Mouse (Mus musculus) lung, embryonic 15.5 days (tissue): Measurements from ENCODE around the gene Rnd1. TPM values are rescaled to one million over a fixed set of nuclear protein-coding genes. Genes with fewer than 3 reads are reported as not detected.

Experiments used
- ATAC-seq: fragments of 200-750 bp; cut with Nextera tagmentation; 2 replicates; pipeline ENCODE4 v1.8.0; 2017; ENCODE audit warnings: moderate number of reproducible peaks, borderline replicate concordance; ENCODE audit not compliant: low FRiP score, low TSS enrichment; ENCODE audit errors: extremely low read depth
- H3K27ac ChIP-seq: fragments of 300-500 bp; sonication (generic); 2 replicates; pipeline ENCODE4 v1.5.1; 2015; ENCODE audit warnings: moderate library complexity, mild to moderate bottlenecking, inconsistent platforms
- H3K27me3 ChIP-seq: fragments of 300-500 bp; sonication (generic); 2 replicates; pipeline ENCODE4 v1.6.1; 2015; ENCODE audit warnings: inconsistent platforms
- H3K36me3 ChIP-seq: fragments of 300-500 bp; sonication (generic); 2 replicates; pipeline ENCODE4 v1.6.1; 2015; ENCODE audit warnings: inconsistent platforms
- H3K4me1 ChIP-seq: fragments of 300-500 bp; sonication (generic); 2 replicates; pipeline ENCODE4 v1.6.1; 2015; ENCODE audit warnings: inconsistent platforms
- H3K4me2 ChIP-seq: fragments of 300-500 bp; sonication (generic); 2 replicates; pipeline ENCODE4 v1.6.1; 2015; ENCODE audit warnings: inconsistent platforms, mild to moderate bottlenecking, moderate library complexity
- H3K4me3 ChIP-seq: fragments of 300-500 bp; sonication (generic); 2 replicates; pipeline ENCODE4 v1.5.1; 2015; ENCODE audit warnings: mild to moderate bottlenecking, inconsistent platforms
- H3K9ac ChIP-seq: fragments of 300-500 bp; sonication (generic); 2 replicates; pipeline ENCODE4 v1.6.1; 2015; ENCODE audit warnings: inconsistent platforms
- H3K9me3 ChIP-seq: fragments of 300-500 bp; sonication (generic); 2 replicates; pipeline ENCODE4 v1.6.1; 2016; ENCODE audit warnings: inconsistent platforms
- WGBS: fragments of 180-500 bp; shearing (Covaris S2); methylation state at CpG from one replicate; pipeline ENCODE4 v1.1.7; 2015; 5-methylcytosine and 5-hydroxymethylcytosine counted together
- polyA plus RNA-seq: library from polyadenylated mRNA; unstranded; fragments of >200 nt; fragmentation: Nextera tagmentation; extraction: Ambion mirVana; gene quantifications from 2 replicates; pipeline ENCODE4 v1.2.1, GENCODE M21; 2015

Rnd1 gene
- polyA plus RNA-seq, 1 experiment from 2014 or later: 0.92 TPM

DNA sequence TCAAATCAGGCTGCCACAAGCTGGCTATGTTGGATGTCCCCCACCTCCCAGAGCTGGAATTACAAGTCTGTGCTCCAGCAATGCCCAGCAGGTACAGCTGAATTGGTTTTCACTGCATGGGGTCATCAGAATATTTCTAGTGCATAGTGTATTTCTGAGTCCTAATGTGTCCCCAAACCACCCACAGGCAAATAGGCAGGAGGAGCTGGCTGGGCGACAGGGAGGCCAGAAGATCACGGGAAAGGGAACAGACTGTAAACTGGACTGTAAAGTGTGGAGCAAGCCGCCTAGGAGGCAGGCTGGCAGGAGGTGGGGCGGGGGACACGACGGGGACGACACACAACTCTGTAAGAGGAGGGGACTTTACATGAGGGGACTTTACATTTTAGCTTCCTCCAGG is 55.1 kb downstream of the Rnd1 start:
- Histone ChIP-seq H3K4me3 (no peak overlapping the region), H3K4me2 (no peak overlapping the region), H3K9me3 (no peaks in the 10 kb centered on the region), H3K27me3 (peaks cover 5% of the 10 kb centered on the region), H3K27ac (no peak overlapping the region), H3K4me1 (no peaks in the 10 kb centered on the region), H3K36me3 (no peaks in the 10 kb centered on the region), H3K9ac (no peak overlapping the region)
- ATAC-seq: no peak
- WGBS: 8% methylated on average over 7 of the region's 7 CpGs

DNA sequence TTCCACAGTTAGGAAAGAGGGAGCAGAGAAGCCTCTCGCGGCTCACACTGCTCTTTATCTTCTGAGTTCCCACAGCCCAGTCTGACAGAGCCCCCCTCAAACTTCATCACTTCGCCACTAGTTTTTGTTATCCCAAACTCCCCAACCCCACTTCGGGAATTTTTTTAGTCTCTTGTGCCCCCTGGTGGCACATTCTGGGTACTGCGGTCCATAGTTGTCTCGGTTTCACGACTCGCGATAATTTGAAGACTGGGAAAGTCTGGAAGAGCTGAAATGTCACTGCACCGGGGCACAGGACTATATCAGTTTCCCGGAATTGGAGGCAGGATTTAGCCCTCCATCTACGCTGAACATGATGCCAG is 60.1 kb downstream of the Rnd1 start:
- Histone ChIP-seq H3K9ac (no peak overlapping the region), H3K27me3 (peaks cover 5% of the 10 kb centered on the region), H3K9me3 (no peaks in the 10 kb centered on the region), H3K4me3 (no peak overlapping the region), H3K4me2 (peak overlapping the region; percentile 31), H3K4me1 (peaks cover 16% of the 10 kb centered on the region), H3K36me3 (no peaks in the 10 kb centered on the region), H3K27ac (no peak overlapping the region)
- WGBS: 0% methylated on average over 12 of the region's 12 CpGs
- ATAC-seq: 0 out of 2 replicates have a peak, but pooled peaks have one; percentile 60

DNA sequence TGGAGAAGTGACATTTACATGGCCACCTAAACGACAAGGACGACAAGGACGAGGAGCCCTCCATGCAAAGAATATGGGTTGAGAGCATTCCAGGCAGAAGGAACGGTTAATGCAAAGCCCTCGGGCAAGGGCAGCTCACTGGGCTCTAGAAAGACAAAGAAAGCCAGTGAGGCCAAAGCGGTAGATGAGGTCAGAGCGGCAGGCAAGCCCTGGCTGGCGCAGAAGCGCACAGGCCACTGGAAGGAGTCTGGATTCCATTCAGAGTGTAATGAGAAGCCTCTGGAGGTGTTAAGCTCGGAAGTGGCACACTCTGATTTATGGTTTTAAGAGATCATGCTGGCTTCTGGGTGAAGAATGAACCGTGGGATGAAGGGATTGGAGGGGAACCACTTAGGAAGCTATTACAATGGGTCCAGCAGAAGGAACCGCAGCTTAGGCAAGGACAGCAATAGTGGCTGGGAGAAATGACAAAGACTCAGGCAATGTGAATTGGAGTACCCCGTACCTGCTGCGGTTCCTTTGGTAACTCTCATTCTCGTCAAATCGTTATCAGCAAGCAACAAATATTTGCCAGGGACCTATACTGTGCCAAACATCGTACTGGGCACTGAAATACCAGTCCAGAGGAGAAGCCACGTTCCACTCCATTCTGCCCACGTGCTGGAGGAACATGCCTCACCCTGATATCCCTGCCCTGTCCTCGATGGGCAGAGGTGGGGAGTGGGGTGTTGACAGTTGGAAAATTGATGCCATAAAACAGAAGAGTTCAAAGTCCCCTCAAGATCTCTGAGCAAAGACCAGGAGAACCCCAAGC is 60.7 kb downstream of the Rnd1 start:
- H3K4me1 ChIP-seq: peaks cover 16% of the 10 kb centered on the region
- no peak overlapping the region for H3K27ac ChIP-seq
- H3K36me3 ChIP-seq: no peaks in the 10 kb centered on the region
- peak overlapping the region; percentile 31 for H3K4me2 ChIP-seq
- H3K9me3 ChIP-seq: no peaks in the 10 kb centered on the region
- no peak overlapping the region for H3K4me3 ChIP-seq
- peaks cover 4% of the 10 kb centered on the region; the same call in 1 of the 2 replicates for H3K27me3 ChIP-seq
- ATAC-seq: 0 out of 2 replicates have a peak, but pooled peaks have one; percentile 2
- WGBS: 35% methylated on average over 20 of the region's 20 CpGs
- no peak overlapping the region for H3K9ac ChIP-seq

DNA sequence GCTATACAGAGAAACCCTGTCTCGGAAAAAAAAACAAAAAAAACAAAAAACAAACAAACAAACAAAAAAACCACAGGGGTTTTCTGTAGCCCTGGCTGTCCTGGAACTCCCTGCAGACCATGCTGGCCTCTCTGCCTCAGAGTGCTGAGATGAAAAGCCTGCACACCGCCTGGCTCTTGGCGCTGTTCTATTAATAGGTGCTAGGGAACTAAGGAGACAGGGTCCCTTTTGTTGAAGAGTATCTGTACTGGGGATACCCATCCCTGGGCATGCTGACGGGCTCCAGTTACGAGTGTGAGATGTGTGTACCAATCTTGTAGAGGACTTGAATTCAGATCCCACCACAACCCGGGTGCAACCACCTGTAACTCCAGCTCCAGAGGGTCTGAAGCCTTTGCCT is 61.5 kb downstream of the Rnd1 start:
- no peak overlapping the region for H3K4me2 ChIP-seq
- 75% methylated on average over 6 of the region's 6 CpGs for WGBS
- H3K27me3 ChIP-seq: no peaks in the 10 kb centered on the region
- peaks cover 16% of the 10 kb centered on the region for H3K4me1 ChIP-seq
- no peak overlapping the region for H3K9ac ChIP-seq
- H3K27ac ChIP-seq: no peak overlapping the region
- no peak overlapping the region for H3K4me3 ChIP-seq
- no peaks in the 10 kb centered on the region for H3K9me3 ChIP-seq
- no peaks in the 10 kb centered on the region for H3K36me3 ChIP-seq
- ATAC-seq: no peak

DNA sequence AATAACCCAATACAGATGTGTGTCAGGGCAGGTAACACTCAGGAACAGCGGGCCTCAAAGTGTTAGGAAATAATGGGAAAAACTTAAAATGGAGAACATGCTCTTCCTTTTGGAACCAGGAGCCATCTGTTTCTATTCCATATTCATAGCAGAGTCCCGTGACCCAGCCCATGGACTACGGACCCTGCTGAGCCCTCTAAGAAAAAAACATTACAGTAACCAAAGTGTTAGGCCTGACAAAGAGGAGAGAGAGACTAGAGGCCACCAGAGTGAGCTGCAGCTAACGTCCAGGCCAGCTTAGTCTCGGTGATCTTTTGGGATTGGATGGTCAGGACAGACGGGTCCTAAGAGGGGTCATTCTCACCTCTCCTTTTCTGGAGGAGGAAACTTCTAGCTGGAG is 62.3 kb downstream of the Rnd1 start:
- H3K36me3 ChIP-seq: no peaks in the 10 kb centered on the region
- H3K27me3 ChIP-seq: no peaks in the 10 kb centered on the region
- no peak overlapping the region for H3K4me3 ChIP-seq
- H3K27ac ChIP-seq: no peak overlapping the region
- ATAC-seq: no peak
- peaks cover 19% of the 10 kb centered on the region for H3K4me1 ChIP-seq
- H3K4me2 ChIP-seq: no peak overlapping the region
- 37% methylated on average over 6 of the region's 6 CpGs for WGBS
- no peaks in the 10 kb centered on the region for H3K9me3 ChIP-seq
- H3K9ac ChIP-seq: no peak overlapping the region

DNA sequence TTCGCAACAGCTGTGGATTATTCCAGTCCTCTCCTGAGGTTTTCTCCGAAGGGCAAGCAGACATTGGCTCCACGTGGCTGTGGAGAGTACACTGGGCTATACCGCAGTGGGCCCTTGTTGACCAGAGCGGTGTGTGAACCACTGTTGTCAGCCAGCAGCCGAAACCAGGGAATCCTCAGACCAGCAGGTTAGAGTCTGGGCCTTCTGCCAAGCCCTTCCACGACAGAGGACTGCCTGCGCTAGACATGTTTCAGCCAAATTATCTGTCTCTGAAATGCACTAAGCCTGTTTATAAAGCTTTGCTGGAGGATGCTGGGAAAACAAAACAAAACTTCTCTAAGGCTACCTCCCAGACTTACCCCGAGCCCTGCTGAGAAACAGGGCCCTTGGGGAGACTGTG is 62.7 kb downstream of the Rnd1 start:
- Histone ChIP-seq H3K4me3 (no peak overlapping the region), H3K36me3 (no peaks in the 10 kb centered on the region), H3K4me1 (peaks cover 19% of the 10 kb centered on the region), H3K4me2 (no peak overlapping the region), H3K9me3 (no peaks in the 10 kb centered on the region), H3K27me3 (no peaks in the 10 kb centered on the region), H3K27ac (no peak overlapping the region), H3K9ac (no peak overlapping the region)
- WGBS: 48% methylated on average over 9 of the region's 9 CpGs
- ATAC-seq: no peak

Other genes with a start within 250 kb of the Rnd1 start
- gene Olfr282, start 246.2 kb downstream of the Rnd1 start, polyA plus RNA-seq: not detected in 2 replicates
- not detected in 2 replicates for gene Olfr281, start 224.9 kb downstream of the Rnd1 start, polyA plus RNA-seq
- gene OR5BS1P, start 207.6 kb downstream of the Rnd1 start, polyA plus RNA-seq: not detected in 2 replicates
- 0.21 and 0.40 TPM in 2 replicates for gene Lalba, start 194.7 kb downstream of the Rnd1 start, polyA plus RNA-seq
- gene Olfr279, start 185.1 kb downstream of the Rnd1 start, polyA plus RNA-seq: not detected in 2 replicates
- 112 TPM in 2 replicates for gene Kansl2, start 143.2 kb downstream of the Rnd1 start, polyA plus RNA-seq
- gene Ccnt1, start 106.5 kb downstream of the Rnd1 start, polyA plus RNA-seq: 51.4 and 56.3 TPM in 2 replicates
- gene 4930415O20Rik, start 106.5 kb downstream of the Rnd1 start, polyA plus RNA-seq: not detected in 2 replicates
- 22.4 and 23.2 TPM in 2 replicates for gene Adcy6, start 67.4 kb downstream of the Rnd1 start, polyA plus RNA-seq
- gene Cacnb3, start 46.6 kb downstream of the Rnd1 start, polyA plus RNA-seq: 26.7 and 27.2 TPM in 2 replicates
- 22.5 and 22.9 TPM in 2 replicates for gene Ddx23, start 14.6 kb downstream of the Rnd1 start, polyA plus RNA-seq
- 2.1 and 2.8 TPM in 2 replicates for gene Ccdc65, start 30.7 kb upstream of the Rnd1 start, polyA plus RNA-seq
- gene Fkbp11, start 50.7 kb upstream of the Rnd1 start, polyA plus RNA-seq: 30.0 and 32.6 TPM in 2 replicates
- gene Arf3, start 85.8 kb upstream of the Rnd1 start, polyA plus RNA-seq: 45.7 and 45.8 TPM in 2 replicates
- 0.10 TPM in 1 of 2 replicates, not detected in the other for gene Wnt10b, start 100.7 kb upstream of the Rnd1 start, polyA plus RNA-seq
- gene Wnt1, start 112.4 kb upstream of the Rnd1 start, polyA plus RNA-seq: not detected in 2 replicates
- 0.04 TPM in 1 of 2 replicates, not detected in the other for gene Ddn, start 132.0 kb upstream of the Rnd1 start, polyA plus RNA-seq
- 105 and 113 TPM in 2 replicates for gene Prkag1, start 154.1 kb upstream of the Rnd1 start, polyA plus RNA-seq
- gene Kmt2d, start 193.7 kb upstream of the Rnd1 start, polyA plus RNA-seq: 11.1 and 12.5 TPM in 2 replicates
- 9.9 and 11.6 TPM in 2 replicates for gene Rhebl1, start 217.1 kb upstream of the Rnd1 start, polyA plus RNA-seq
- 2.3 and 2.8 TPM in 2 replicates for gene Dhh, start 221.1 kb upstream of the Rnd1 start, polyA plus RNA-seq
- gene Lmbr1l, start 240.8 kb upstream of the Rnd1 start, polyA plus RNA-seq: 14.8 and 15.8 TPM in 2 replicates